ENCODE assay signal across 6 mouse cellular contexts in genomic region chr12:101013668-101014067, GRCm38 (mm10). TPM values are rescaled to one million over a fixed set of nuclear protein-coding genes. Genes with fewer than 3 reads are reported as not detected.
DNase-seq lines count a peak whose midpoint lies in the region; ATAC-seq and TF ChIP-seq lines count a peak whose summit lies in the region.
"Not testable (repeated sequence)": the region's sequence is repeated elsewhere in the genome, so short reads cannot be mapped to it uniquely, and the experiment has no call there.

No protein-coding gene starts in this region.

- not testable (repeated sequence) for H3K27me3 ChIP-seq in E14TG2a.4 (ENCODE audit: insufficient read depth, low read length); forebrain, embryonic 12.5 days; kidney, embryonic 14.5 days (ENCODE audit: control insufficient read depth, insufficient read depth, low read length); spleen, adult 2 months (ENCODE audit: control insufficient read depth, insufficient read depth, low read length)
- peaks cover 43% of the 10 kb centered on the region for H3K27me3 ChIP-seq in limb, embryonic 10.5 days (ENCODE audit: low read depth, poor library complexity, severe bottlenecking)

- not testable (repeated sequence) for H3K9me3 ChIP-seq in E14TG2a.4 (ENCODE audit: low read length); forebrain, embryonic 12.5 days; kidney, embryonic 14.5 days (ENCODE audit: control insufficient read depth, low read length); limb, embryonic 10.5 days (replicated peaks)

- peaks cover 99% of the 10 kb centered on the region for H3K4me1 ChIP-seq in E14TG2a.4 (replicated peaks; ENCODE audit: low read depth, low read length)
- peaks cover 74% of the 10 kb centered on the region for H3K4me1 ChIP-seq in forebrain, embryonic 12.5 days
- H3K4me1 ChIP-seq in kidney, embryonic 14.5 days (ENCODE audit: control insufficient read depth, insufficient read depth, low read length), result peaks cover 84% of the 10 kb centered on the region
- peaks cover 80% of the 10 kb centered on the region for H3K4me1 ChIP-seq in limb, embryonic 10.5 days
- H3K4me1 ChIP-seq in spleen, adult 2 months (ENCODE audit: control insufficient read depth, insufficient read depth, insufficient read length), result peaks cover 69% of the 10 kb centered on the region; the same call in 1 of the 2 replicates

- DNase-seq in induced T-regulatory cell, adult 2 months (ENCODE audit: low read depth), result peak; percentile 76
- not testable (repeated sequence) for DNase-seq in limb, embryonic 10.5 days (ENCODE audit: low spot score); spleen, adult 2 months (ENCODE audit: low read depth in 1 of 2, low spot score in 2 of 2)

- not testable (repeated sequence) for H3K36me3 ChIP-seq in E14TG2a.4 (ENCODE audit: insufficient read depth, low read length); forebrain, embryonic 12.5 days (replicated peaks); kidney, embryonic 14.5 days (ENCODE audit: control insufficient read depth, insufficient read depth, low read length); limb, embryonic 10.5 days; spleen, adult 2 months (ENCODE audit: control insufficient read depth, insufficient read depth, low read length)

- not testable (repeated sequence) for H3K9ac ChIP-seq in forebrain, embryonic 12.5 days; kidney, embryonic 14.5 days (ENCODE audit: low read depth, low read length)

- TF ChIP-seq POLR2A in spleen, adult 2 months (IDR thresholded peaks at IDR 0.05; ENCODE audit: low read depth, low read length), result not testable (repeated sequence)

- peak overlapping the region; percentile 74; the same call in 1 of the 2 replicates for H3K4me3 ChIP-seq in E14TG2a.4 (replicated peaks; ENCODE audit: low read length)
- not testable (repeated sequence) for H3K4me3 ChIP-seq in forebrain, embryonic 12.5 days (replicated peaks); kidney, embryonic 14.5 days (ENCODE audit: low read length); limb, embryonic 10.5 days; spleen, adult 2 months (ENCODE audit: extremely low read depth, insufficient read depth, insufficient read length)

- H3K27ac ChIP-seq in forebrain, embryonic 12.5 days, result peak overlapping the region; percentile 26; the same call in 1 of the 2 replicates
- H3K27ac ChIP-seq in kidney, embryonic 14.5 days (ENCODE audit: low read depth, low read length), result peak overlapping the region; percentile 48; the same call in 1 of the 2 replicates
- H3K27ac ChIP-seq in limb, embryonic 10.5 days, result peak overlapping the region; percentile 42; the same call in 1 of the 2 replicates
- H3K27ac ChIP-seq in spleen, adult 2 months (ENCODE audit: insufficient read depth, low read length), result peak overlapping the region; percentile 90

- TF ChIP-seq CTCF in E14TG2a.4 (conservative IDR thresholded peaks at IDR 0.05; ENCODE audit: low read length); spleen, adult 2 months (IDR thresholded peaks at IDR 0.05; ENCODE audit: extremely low read depth, insufficient read depth, insufficient read length, insufficient replicate concordance): not testable (repeated sequence)

- not testable (repeated sequence) for H3K4me2 ChIP-seq in forebrain, embryonic 12.5 days; kidney, embryonic 14.5 days (replicated peaks; ENCODE audit: low read depth, low read length)

- ATAC-seq in forebrain, embryonic 12.5 days (ENCODE audit: low FRiP score), result not testable (repeated sequence)
- ATAC-seq in kidney, embryonic 14.5 days (ENCODE audit: low FRiP score, low TSS enrichment), result peak; percentile 8; the same call in 1 of the 2 replicates

- 90% methylated on average over 9 of the region's 9 CpGs for WGBS in forebrain, embryonic 12.5 days
- WGBS in kidney, embryonic 14.5 days, result 84% methylated on average over 9 of the region's 9 CpGs
- 90% methylated on average over 9 of the region's 9 CpGs for whole genome bisulfite sequencing in limb, embryonic 10.5 days
- WGBS in spleen, adult 2 months, result 76% methylated on average over 9 of the region's 9 CpGs

RNA-seq across cellular contexts. Expression of gene Ccdc88c, which starts 15.2 kb away (rescaled TPM):
- 28.8 and 30.4 TPM in 2 replicates for polyA plus RNA-seq in forebrain, embryonic 12.5 days (2016; fragmentation: Nextera tagmentation; extraction: Ambion mirVana)
- 10.4 and 15.3 TPM in 2 replicates for polyA plus RNA-seq in kidney, embryonic 14.5 days (2014; fragmentation: Nextera tagmentation; extraction: Ambion mirVana)
- polyA plus RNA-seq in limb, embryonic 10.5 days (2016; fragmentation: Nextera tagmentation; extraction: Ambion mirVana), result 4.9 and 5.1 TPM in 2 replicates
- polyA plus RNA-seq in spleen, adult 2 months (2012; rRNA removed), result 48.3 and 51.8 TPM in 2 replicates

Comparison
In these comparisons a context has a peak if more than half of its experiments do, and no peak if none do; other contexts are left out.
1. H3K27ac ChIP-seq: peak in every context shown above with its lines; median percentile 90 in spleen, adult 2 months; 48 in kidney, embryonic 14.5 days; 42 in limb, embryonic 10.5 days; 26 in forebrain, embryonic 12.5 days.